Mouse (Mus musculus) spleen, adult 2 months (tissue): ENCODE measurements around the gene Meox1. TPM values are rescaled to one million over a fixed set of nuclear protein-coding genes. Genes with fewer than 3 reads are reported as not detected.

Source experiments
- DNase-seq, 2 experiments: peaks; one replicate each; pipeline versions ENCODE4 v3.0.0 to v3.0.0-alpha.2; 2012 to 2021; ENCODE audit warnings: low spot score in 2 of 2, low read depth in 1 of 2
- H3K27ac ChIP-seq: fragments of 200-500 bp; 2 replicates; pipeline ENCODE4 v1.5.1; 2012; ENCODE audit warnings: low read length, inconsistent platforms; ENCODE audit not compliant: insufficient read depth
- H3K27me3 ChIP-seq: fragments of 200-500 bp; 2 replicates; pipeline ENCODE4 v1.6.1; 2012; ENCODE audit warnings: mild to moderate bottlenecking, moderate library complexity, low read length, inconsistent platforms; ENCODE audit not compliant: control insufficient read depth, insufficient read depth
- H3K36me3 ChIP-seq: fragments of 200-500 bp; 2 replicates; pipeline ENCODE4 v1.6.1; 2012; ENCODE audit warnings: mild to moderate bottlenecking, low read length, inconsistent platforms; ENCODE audit not compliant: control insufficient read depth, insufficient read depth
- H3K4me1 ChIP-seq: fragments of 200-500 bp; 2 replicates; pipeline ENCODE4 v1.6.1; 2011; ENCODE audit warnings: inconsistent platforms; ENCODE audit not compliant: control insufficient read depth, insufficient read depth, insufficient read length
- H3K4me3 ChIP-seq: fragments of 200-500 bp; 2 replicates; pipeline ENCODE4 v1.5.1; 2011; ENCODE audit warnings: mild to moderate bottlenecking, inconsistent platforms; ENCODE audit not compliant: insufficient read depth, insufficient read length; ENCODE audit errors: extremely low read depth
- CTCF ChIP-seq: fragments of 200-500 bp; IDR thresholded peaks from 2 replicates; pipeline ENCODE4 v1.5.1; 2011; ENCODE audit warnings: mild to moderate bottlenecking, inconsistent platforms; ENCODE audit not compliant: insufficient read depth, insufficient read length, insufficient replicate concordance; ENCODE audit errors: extremely low read depth
- POLR2A ChIP-seq: fragments of 200-500 bp; IDR thresholded peaks from 2 replicates; pipeline ENCODE4 v1.6.1; 2011; ENCODE audit warnings: low read depth, low read length, inconsistent platforms
- WGBS: fragments of 180-500 bp; shearing (Covaris S2); methylation state at CpG from one replicate; pipeline ENCODE4 v1.1.7; 2018; 5-methylcytosine and 5-hydroxymethylcytosine counted together
- polyA plus RNA-seq: library from polyadenylated mRNA; depleted of rRNA; stranded (reverse); fragments of >200 nt; gene quantifications from 2 replicates; pipeline ENCODE4 v1.2.3, GENCODE M21; 2012

The Meox1 gene
- polyA plus RNA-seq, 1 experiment, result 0.40 TPM

DNA sequence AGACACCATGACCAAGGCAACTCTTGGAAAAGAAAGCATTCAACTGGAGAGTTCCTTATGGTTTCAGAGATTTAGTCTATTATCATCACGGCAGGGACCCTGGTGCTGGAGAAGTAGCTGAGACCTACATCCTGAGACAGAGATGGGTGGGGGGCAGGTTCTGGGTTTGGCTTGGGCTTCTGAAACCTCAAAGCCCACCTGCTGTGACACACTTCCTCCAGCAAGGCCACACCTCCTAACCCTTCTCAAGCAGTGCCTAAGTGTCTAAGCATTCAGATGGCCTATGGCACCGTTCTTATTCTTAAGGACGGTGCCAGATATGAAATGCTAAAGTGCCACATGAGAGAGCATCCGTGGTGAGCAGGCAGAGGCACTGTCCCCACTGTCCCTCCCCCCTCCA is 4.2 kb upstream of the Meox1 start:
- Histone ChIP-seq H3K36me3 (no peaks in the 10 kb centered on the region), H3K27ac (no peak overlapping the region), H3K4me3 (no peak overlapping the region), H3K4me1 (no peaks in the 10 kb centered on the region), H3K27me3 (peaks cover 4% of the 10 kb centered on the region; the same call in 1 of the 2 replicates)
- 85% methylated on average over 4 of the region's 4 CpGs for WGBS
- DNase-seq, result no peak
- TF ChIP-seq POLR2A, result no peak
- TF ChIP-seq CTCF, result no peak

DNA sequence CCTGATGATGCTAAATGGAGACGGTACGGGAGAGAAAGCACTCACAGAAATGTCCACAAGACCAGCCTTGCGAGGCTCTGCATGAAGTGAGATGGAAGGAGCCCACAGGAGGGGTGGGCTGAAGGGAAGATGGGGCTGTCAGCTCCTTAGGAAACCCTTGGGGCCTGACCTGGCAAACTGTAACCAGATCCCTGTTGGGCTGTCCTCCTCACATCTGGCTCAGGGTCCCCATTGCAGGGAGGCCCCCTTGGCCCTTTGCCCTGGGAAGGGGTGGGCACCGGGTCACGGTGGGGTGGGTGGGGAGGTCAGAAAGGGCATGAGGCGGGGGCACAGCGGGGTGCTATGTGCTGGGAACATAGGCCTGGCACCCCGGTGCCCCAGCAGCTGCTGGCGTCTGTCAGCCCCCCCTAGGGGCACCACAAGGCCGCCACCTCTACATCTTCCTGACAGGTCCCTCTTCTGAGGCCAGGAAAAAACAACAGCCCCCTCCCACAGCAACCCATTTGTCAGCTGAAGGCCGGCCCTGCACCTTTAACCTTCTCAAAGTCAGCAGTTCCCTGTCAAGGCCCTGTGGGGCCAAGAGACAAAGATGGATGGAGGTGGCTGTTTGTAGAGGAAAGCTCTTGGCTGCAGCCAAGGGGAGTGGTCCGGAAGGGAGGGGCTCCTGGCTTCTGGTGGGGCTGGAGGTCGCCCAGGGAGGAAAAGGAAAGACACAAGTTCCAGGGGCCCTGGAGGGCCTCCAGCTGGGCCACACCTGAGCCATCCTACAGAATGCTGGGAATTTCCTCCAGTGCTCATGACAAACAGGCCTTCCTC is 2.6 kb upstream of the Meox1 start:
- 48% methylated on average over 13 of the region's 13 CpGs for WGBS
- Histone ChIP-seq H3K4me1 (no peaks in the 10 kb centered on the region), H3K27ac (no peak overlapping the region), H3K4me3 (no peak overlapping the region), H3K27me3 (peaks cover 4% of the 10 kb centered on the region; the same call in 1 of the 2 replicates), H3K36me3 (no peaks in the 10 kb centered on the region)
- TF ChIP-seq POLR2A (no peak), CTCF (no peak)
- DNase-seq, result no peak

DNA sequence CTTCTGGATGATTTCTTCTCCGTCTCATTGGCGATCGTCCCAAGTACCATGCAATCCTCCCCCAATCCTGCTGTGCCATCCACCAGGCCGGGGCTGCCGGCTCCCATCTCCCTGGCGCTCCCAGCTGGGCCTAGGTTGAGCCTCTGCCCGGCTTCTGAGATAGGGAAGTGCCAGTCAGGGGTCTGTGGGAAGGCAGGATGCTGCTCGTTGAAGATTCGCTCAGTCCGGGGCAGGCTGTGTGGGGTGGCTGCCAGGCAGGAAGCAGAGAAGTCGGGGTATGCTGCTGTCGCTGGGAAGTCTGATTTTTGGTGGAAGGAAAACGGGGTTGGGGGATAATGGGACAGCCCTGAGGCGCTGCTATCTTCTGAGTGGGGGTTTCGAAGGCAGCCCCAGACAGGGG is 614 bp downstream of the Meox1 start:
- DNase-seq, result no peak
- 25% methylated on average over 15 of the region's 15 CpGs for WGBS
- no peak overlapping the region for H3K27ac ChIP-seq
- no peaks in the 10 kb centered on the region for H3K4me1 ChIP-seq
- TF ChIP-seq POLR2A (no peak), CTCF (no peak)
- H3K27me3 ChIP-seq, result peaks cover 6% of the 10 kb centered on the region
- no peak overlapping the region for H3K4me3 ChIP-seq
- no peaks in the 10 kb centered on the region for H3K36me3 ChIP-seq

DNA sequence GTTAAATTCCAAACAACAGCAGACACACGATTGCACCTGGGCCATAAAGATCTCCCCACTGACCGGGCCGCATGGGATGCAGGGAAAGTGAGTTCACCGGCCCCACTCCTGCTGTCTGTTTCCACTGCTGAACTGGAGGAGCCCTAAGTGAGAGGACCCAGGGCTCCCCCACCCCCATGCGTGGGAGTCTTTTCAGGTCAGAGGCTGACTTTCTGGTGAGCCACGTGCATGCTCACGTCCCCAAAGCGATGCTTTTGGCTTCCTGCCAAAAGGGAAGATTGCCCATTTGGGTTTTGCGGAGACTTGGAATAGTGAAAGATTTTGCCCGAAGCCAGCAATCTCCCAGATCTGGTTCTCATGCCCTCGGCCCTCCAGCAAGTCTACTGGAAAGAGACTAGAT is 2.7 kb downstream of the Meox1 start:
- H3K27ac ChIP-seq, result no peak overlapping the region
- no peak for TF ChIP-seq CTCF
- TF ChIP-seq POLR2A, result no peak
- H3K4me1 ChIP-seq, result no peaks in the 10 kb centered on the region
- 37% methylated on average over 11 of the region's 11 CpGs for WGBS
- H3K4me3 ChIP-seq, result no peak overlapping the region
- H3K36me3 ChIP-seq, result no peaks in the 10 kb centered on the region
- no peak for DNase-seq
- H3K27me3 ChIP-seq, result peaks cover 6% of the 10 kb centered on the region

DNA sequence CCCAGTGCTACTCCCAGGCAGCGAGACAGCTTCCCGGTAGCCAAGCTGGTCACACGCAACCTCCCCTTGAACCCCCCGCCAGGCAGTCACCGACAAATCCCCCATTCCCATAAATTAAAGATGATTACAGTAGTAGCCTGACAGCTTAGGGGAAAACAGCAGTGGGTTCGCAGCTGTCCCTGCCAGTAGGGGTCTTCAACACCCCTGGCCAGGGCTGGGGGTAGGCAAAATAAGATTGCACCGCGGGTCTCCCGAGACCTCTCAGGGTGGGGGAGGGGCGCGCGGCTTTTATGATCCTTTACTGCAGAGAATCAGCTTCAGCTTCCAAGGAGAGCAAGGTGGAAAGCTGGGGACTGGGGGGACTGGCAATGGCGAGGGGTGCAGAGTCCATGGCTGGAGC is 4.4 kb downstream of the Meox1 start:
- H3K4me3 ChIP-seq, result no peak overlapping the region
- H3K4me1 ChIP-seq, result no peaks in the 10 kb centered on the region
- peaks cover 6% of the 10 kb centered on the region for H3K27me3 ChIP-seq
- no peak for TF ChIP-seq POLR2A
- no peak for TF ChIP-seq CTCF
- no peak overlapping the region for H3K27ac ChIP-seq
- no peaks in the 10 kb centered on the region for H3K36me3 ChIP-seq
- no peak for DNase-seq
- 19% methylated on average over 13 of the region's 13 CpGs for WGBS

DNA sequence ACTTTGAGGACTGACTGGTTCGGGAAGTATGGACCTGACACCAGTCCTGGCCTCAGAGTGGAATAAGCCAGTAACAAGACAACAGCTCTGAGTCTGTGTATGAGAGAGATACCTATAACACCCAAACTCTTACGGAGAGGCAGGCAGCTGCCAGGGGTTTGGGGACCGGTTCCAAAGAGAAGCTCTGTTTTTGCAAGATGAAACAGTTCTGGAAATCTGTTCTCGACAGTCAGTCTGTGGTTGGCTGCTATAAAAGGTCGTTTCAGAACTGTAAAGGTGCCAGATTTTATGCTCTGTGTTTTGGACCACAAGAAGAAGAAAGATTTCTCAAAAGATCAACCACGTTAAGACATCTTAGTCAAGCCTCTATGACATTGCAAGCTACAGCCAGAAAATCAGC is 5.4 kb downstream of the Meox1 start:
- Histone ChIP-seq H3K4me3 (no peak overlapping the region), H3K27me3 (peaks cover 5% of the 10 kb centered on the region), H3K4me1 (no peaks in the 10 kb centered on the region), H3K36me3 (no peaks in the 10 kb centered on the region), H3K27ac (no peak overlapping the region)
- WGBS, result 50% methylated on average over 6 of the region's 6 CpGs
- TF ChIP-seq CTCF, result no peak
- no peak for TF ChIP-seq POLR2A
- no peak for DNase-seq

DNA sequence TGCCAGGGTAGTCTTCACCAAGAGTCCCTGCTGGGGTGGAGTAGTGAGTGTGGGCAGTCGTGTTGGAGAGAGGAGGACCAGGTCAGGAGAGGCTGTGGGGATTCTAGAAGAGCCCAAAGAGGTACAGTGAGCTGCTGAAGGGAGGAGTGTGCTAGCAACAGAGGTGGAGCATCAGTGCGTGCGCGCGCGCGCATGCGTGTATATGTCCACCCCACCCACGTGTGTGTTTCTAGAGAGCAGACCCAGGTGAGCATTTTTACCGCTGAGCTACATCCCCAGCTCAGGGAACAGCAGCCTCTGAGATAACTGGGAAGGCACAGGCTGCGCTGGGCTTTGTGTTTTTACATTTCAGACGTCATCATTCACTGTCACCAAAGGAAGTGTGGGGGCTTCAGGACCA is 7.7 kb downstream of the Meox1 start:
- Histone ChIP-seq H3K4me3 (no peak overlapping the region), H3K4me1 (no peaks in the 10 kb centered on the region), H3K36me3 (no peaks in the 10 kb centered on the region), H3K27me3 (peaks cover 1% of the 10 kb centered on the region; the same call in 1 of the 2 replicates), H3K27ac (no peak overlapping the region)
- DNase-seq, result no peak
- TF ChIP-seq CTCF (no peak), POLR2A (no peak)
- WGBS, result 67% methylated on average over 12 of the region's 12 CpGs
